9 mouse cellular contexts compared by ENCODE assay signal in genomic region chr4:116168617-116169352, GRCm38 (mm10). TPM values are rescaled to one million over a fixed set of nuclear protein-coding genes. Genes with fewer than 3 reads are reported as not detected.
DNase-seq lines count a peak whose midpoint lies in the region; ATAC-seq and TF ChIP-seq lines count a peak whose summit lies in the region.
"Had no signal": no experiment of that assay in that cellular context is flagged by ENCODE, and none has a peak within 500 bp of the region (broad histone marks: within the 10 kb centered on the region; RNA-seq: fewer than 3 reads in every experiment).

No protein-coding gene starts in this region.

- no peaks in the 10 kb centered on the region for H3K79me2 ChIP-seq in MEL (ENCODE audit: control insufficient read depth, insufficient read depth, low read length, poor library complexity)

- TF ChIP-seq POLR2A in MEL (IDR thresholded peaks at IDR 0.05; ENCODE audit: control insufficient read depth in 1 of 2, insufficient read depth in 1 of 2, low read depth in 1 of 2, low read length in 2 of 2, poor library complexity in 1 of 2), result no peak

- H3K4me1 ChIP-seq in MEL (ENCODE audit: control insufficient read depth in 1 of 2, insufficient read depth in 2 of 2, low read length in 2 of 2), result 0 out of 4 replicates have a peak, but pooled peaks cover 0 to 3% of the 10 kb centered on the region in 2 experiments
- peaks cover 8% of the 10 kb centered on the region; the same call in 1 of the 2 replicates for H3K4me1 ChIP-seq in kidney, embryonic 14.5 days (ENCODE audit: control insufficient read depth, insufficient read depth, low read length)
- H3K4me1 ChIP-seq in liver, embryonic 14.5 days (replicated peaks; ENCODE audit: control insufficient read depth in 2 of 2, insufficient read depth in 2 of 2, low read length in 1 of 2), result no peaks in the 10 kb centered on the region

- no peak overlapping the region for H3K4me3 ChIP-seq in MEL (ENCODE audit: control insufficient read depth in 1 of 2, insufficient read depth in 1 of 2, low read depth in 2 of 2, low read length in 2 of 2)
- no peak overlapping the region for H3K4me3 ChIP-seq in gastrocnemius, adult 2 months
- H3K4me3 ChIP-seq in kidney, embryonic 14.5 days (ENCODE audit: low read length), result no peak overlapping the region
- H3K4me3 ChIP-seq in liver, embryonic 14.5 days (ENCODE audit: insufficient read depth in 1 of 2, low read depth in 2 of 2, low read length in 2 of 2), result no peak overlapping the region
- H3K4me3 ChIP-seq: erythroblast, embryonic 14.5 days had no signal

- DNase-seq in 3T3-L1 (ENCODE audit: low read depth, low spot score) (peak; percentile 69), MEL (ENCODE audit: low read depth, low spot score) (peak; percentile 71)
- DNase-seq in cerebellum, postnatal 14 days, result peak; percentile 92 to 96
- DNase-seq in gastrocnemius, adult 2 months, result peak; percentile 80
- DNase-seq in liver, embryonic 14.5 days (ENCODE audit: low read depth in 3 of 3, low spot score in 3 of 3), result peak in 1 of 3 experiments; percentile 32
- peak; percentile 62 for DNase-seq in neural tube, embryonic 10.5 days (ENCODE audit: extremely low spot score, low spot score)
- DNase-seq in thymus, postnatal 14 days, result peak; percentile 79

- H3K9ac ChIP-seq in MEL (ENCODE audit: control insufficient read depth, low read depth, low read length, poor library complexity, severe bottlenecking), result no peak overlapping the region
- H3K9ac ChIP-seq in kidney, embryonic 14.5 days (ENCODE audit: low read depth, low read length), result no peak overlapping the region
- no peak overlapping the region for H3K9ac ChIP-seq in liver, embryonic 14.5 days (replicated peaks)

- H3K36me3 ChIP-seq in MEL (ENCODE audit: control insufficient read depth in 1 of 2, insufficient read depth in 2 of 2, low read length in 2 of 2), result peaks cover 0 to 2% of the 10 kb centered on the region in 2 experiments; a peak in 1 of 4 replicates
- no peaks in the 10 kb centered on the region for H3K36me3 ChIP-seq in kidney, embryonic 14.5 days (ENCODE audit: control insufficient read depth, insufficient read depth, low read length)
- no peaks in the 10 kb centered on the region for H3K36me3 ChIP-seq in liver, embryonic 14.5 days (replicated peaks; ENCODE audit: control insufficient read depth, insufficient read depth, low read depth)

- WGBS in kidney, embryonic 14.5 days, result 85% methylated on average over 7 of the region's 8 CpGs
- WGBS in liver, embryonic 14.5 days (ENCODE audit: insufficient replicate concordance), result 50% methylated on average over 8 of the region's 8 CpGs

- no peaks in the 10 kb centered on the region for H3K27me3 ChIP-seq in MEL (ENCODE audit: control insufficient read depth in 1 of 2, insufficient read depth in 2 of 2, low read length in 2 of 2)
- no peaks in the 10 kb centered on the region for H3K27me3 ChIP-seq in kidney, embryonic 14.5 days (ENCODE audit: control insufficient read depth, insufficient read depth, low read length)
- H3K27me3 ChIP-seq in liver, embryonic 14.5 days (ENCODE audit: control insufficient read depth, insufficient read depth, low read length), result no peaks in the 10 kb centered on the region

- H3K27ac ChIP-seq in MEL (ENCODE audit: control insufficient read depth, low read depth, low read length), result no peak overlapping the region
- no peak overlapping the region for H3K27ac ChIP-seq in gastrocnemius, adult 2 months
- no peak overlapping the region for H3K27ac ChIP-seq in kidney, embryonic 14.5 days (ENCODE audit: low read depth, low read length)
- no peak overlapping the region for H3K27ac ChIP-seq in liver, embryonic 14.5 days

- intact Hi-C loops in gastrocnemius, adult 2 months (cut with DNase I), result loop anchor here (2.0 kb wide), 1 partner anchor 114 kb away; no protein-coding TSS in a partner anchor

- H3K4me2 ChIP-seq in kidney, embryonic 14.5 days (replicated peaks; ENCODE audit: low read depth, low read length), result no peak overlapping the region
- no peak overlapping the region for H3K4me2 ChIP-seq in liver, embryonic 14.5 days (ENCODE audit: low read depth)

- no peak for TF ChIP-seq EP300 in MEL (IDR thresholded peaks at IDR 0.05; ENCODE audit: low read depth in 1 of 2, low read length in 2 of 2)
- no peak for TF ChIP-seq EP300 in liver, embryonic 14.5 days (IDR thresholded peaks at IDR 0.05; ENCODE audit: low read depth)

- peak; percentile 64 to 88 (median 76) for TF ChIP-seq CTCF in MEL (IDR thresholded peaks at IDR 0.05 in 2 of 3, conservative IDR thresholded peaks at IDR 0.05 in 1 of 3; ENCODE audit: control insufficient read depth in 1 of 3, insufficient read depth in 1 of 3, low read depth in 2 of 3, low read length in 3 of 3, poor library complexity in 1 of 3, severe bottlenecking in 1 of 3)
- TF ChIP-seq CTCF in gastrocnemius, adult 2 months (IDR thresholded peaks at IDR 0.05), result peak; percentile 77
- TF ChIP-seq CTCF in liver, embryonic 14.5 days (IDR thresholded peaks at IDR 0.05; ENCODE audit: low read depth), result peak; percentile 72

- peak; percentile 53 for ATAC-seq in kidney, embryonic 14.5 days (ENCODE audit: low FRiP score, low TSS enrichment)
- ATAC-seq in liver, embryonic 14.5 days (ENCODE audit: insufficient read depth), result peak; percentile 51; the same call in 1 of the 2 replicates

- TF ChIP-seq RAD21 in MEL (IDR thresholded peaks at IDR 0.05; ENCODE audit: low read depth, low read length), result peak; percentile 84

- no peaks in the 10 kb centered on the region for H3K9me3 ChIP-seq in MEL (replicated peaks; ENCODE audit: insufficient read depth, low read length)
- no peaks in the 10 kb centered on the region for H3K9me3 ChIP-seq in kidney, embryonic 14.5 days (ENCODE audit: control insufficient read depth, low read length)
- no peaks in the 10 kb centered on the region for H3K9me3 ChIP-seq in liver, embryonic 14.5 days (ENCODE audit: control insufficient read depth, low read length)

TF ChIP-seq in MEL, 35 proteins besides CTCF, POLR2A, EP300 and RAD21 (continues in another document):
- TF ChIP-seq NRF1 (IDR thresholded peaks at IDR 0.05; ENCODE audit: insufficient read depth, low read depth, low read length, poor library complexity, severe bottlenecking) (no peak), MXI1 (IDR thresholded peaks at IDR 0.05; ENCODE audit: low read depth, low read length) (no peak), ZNF384 (IDR thresholded peaks at IDR 0.05; ENCODE audit: low read depth, low read length) (peak; percentile 16; the same call in 1 of the 2 replicates), E2F4 (IDR thresholded peaks at IDR 0.05; ENCODE audit: borderline replicate concordance, low read depth, low read length) (no peak), CHD1 (IDR thresholded peaks at IDR 0.05; ENCODE audit: low read depth, low read length) (no peak), ZMIZ1 (IDR thresholded peaks at IDR 0.05; ENCODE audit: low read depth, low read length) (no peak), ETS1 (IDR thresholded peaks at IDR 0.05; ENCODE audit: low read depth, low read length) (no peak), JUND (IDR thresholded peaks at IDR 0.05; ENCODE audit: low read depth, low read length) (no peak), MEF2A (IDR thresholded peaks at IDR 0.05; ENCODE audit: extremely low read depth, insufficient replicate concordance, low read depth, low read length, poor library complexity, severe bottlenecking) (no peak)

RNA-seq across cellular contexts. Expression of gene Tspan1, which starts 1.4 kb away (rescaled TPM):
- total RNA-seq in MEL (2012; rRNA removed), result 0.08 TPM in 1 of 2 replicates, not detected in the other
- polyA plus RNA-seq in MEL (2012; ENCODE audit: insufficient read depth in 1 of 2, insufficient read length in 2 of 2, low read depth in 1 of 2, low replicate concordance in 2 of 2, missing spikeins in 1 of 2), result under 1 TPM in 1 of 2 experiments, not detected in 1; 0.03 TPM
- under 1 TPM in 1 of 2 experiments, not detected in 1; 0.17 TPM for total RNA-seq in gastrocnemius, adult 2 months (2021)
- 0.50 and 0.89 TPM in 2 replicates for polyA plus RNA-seq in kidney, embryonic 14.5 days (2014; fragmentation: Nextera tagmentation; extraction: Ambion mirVana)
- 0.12 TPM in 1 of 2 replicates, not detected in the other for polyA plus RNA-seq in liver, embryonic 14.5 days (2012; rRNA removed)
- not detected in 2 replicates for polyA plus RNA-seq in liver, embryonic 14.5 days (2014; fragmentation: Nextera tagmentation; extraction: Ambion mirVana)
- polyA plus RNA-seq: erythroblast, embryonic 14.5 days had no signal

RNA-seq across cellular contexts. Expression of gene 1700042G07Rik, which starts 4.4 kb away (rescaled TPM):
- not detected in 2 replicates for total RNA-seq in MEL (2012; rRNA removed)
- not detected for polyA plus RNA-seq in MEL (2012; ENCODE audit: insufficient read depth in 1 of 2, insufficient read length in 2 of 2, low read depth in 1 of 2, low replicate concordance in 2 of 2, missing spikeins in 1 of 2)
- not detected for total RNA-seq in gastrocnemius, adult 2 months (2021)
- polyA plus RNA-seq in kidney, embryonic 14.5 days (2014; fragmentation: Nextera tagmentation; extraction: Ambion mirVana), result not detected in 2 replicates
- polyA plus RNA-seq in liver, embryonic 14.5 days (2012; rRNA removed), result not detected in 2 replicates
- not detected in 2 replicates for polyA plus RNA-seq in liver, embryonic 14.5 days (2014; fragmentation: Nextera tagmentation; extraction: Ambion mirVana)
- polyA plus RNA-seq: erythroblast, embryonic 14.5 days had no signal

RNA-seq across cellular contexts. Expression of gene Gm49337, which starts 4.4 kb away (rescaled TPM):
- not detected in 2 replicates for total RNA-seq in MEL (2012; rRNA removed)
- not detected for polyA plus RNA-seq in MEL (2012; ENCODE audit: insufficient read depth in 1 of 2, insufficient read length in 2 of 2, low read depth in 1 of 2, low replicate concordance in 2 of 2, missing spikeins in 1 of 2)
- total RNA-seq in gastrocnemius, adult 2 months (2021), result under 1 TPM in 1 of 2 experiments, not detected in 1; 0.47 TPM
- not detected in 2 replicates for polyA plus RNA-seq in kidney, embryonic 14.5 days (2014; fragmentation: Nextera tagmentation; extraction: Ambion mirVana)
- not detected in 2 replicates for polyA plus RNA-seq in liver, embryonic 14.5 days (2012; rRNA removed)
- polyA plus RNA-seq in liver, embryonic 14.5 days (2014; fragmentation: Nextera tagmentation; extraction: Ambion mirVana), result not detected in 2 replicates
- polyA plus RNA-seq: erythroblast, embryonic 14.5 days had no signal

RNA-seq across cellular contexts. Expression of gene Lurap1, which starts 17.6 kb away (rescaled TPM):
- total RNA-seq in MEL (2012; rRNA removed), result 0.85 and 1.2 TPM in 2 replicates
- 1 to 10 TPM in 1 of 2 experiments, not detected in 1; 1.2 TPM for polyA plus RNA-seq in MEL (2012; ENCODE audit: insufficient read depth in 1 of 2, insufficient read length in 2 of 2, low read depth in 1 of 2, low replicate concordance in 2 of 2, missing spikeins in 1 of 2)
- 1 to 10 TPM; 4.9 to 6.9 TPM for total RNA-seq in gastrocnemius, adult 2 months (2021)
- 2.2 and 3.2 TPM in 2 replicates for polyA plus RNA-seq in kidney, embryonic 14.5 days (2014; fragmentation: Nextera tagmentation; extraction: Ambion mirVana)
- polyA plus RNA-seq in liver, embryonic 14.5 days (2012; rRNA removed), result 0.06 and 0.10 TPM in 2 replicates
- 0.10 and 0.18 TPM in 2 replicates for polyA plus RNA-seq in liver, embryonic 14.5 days (2014; fragmentation: Nextera tagmentation; extraction: Ambion mirVana)
- polyA plus RNA-seq: erythroblast, embryonic 14.5 days had no signal

RNA-seq across cellular contexts. Expression of gene Pomgnt1, which starts 45.1 kb away (rescaled TPM):
- total RNA-seq in MEL (2012; rRNA removed), result 29.1 and 35.3 TPM in 2 replicates
- polyA plus RNA-seq in MEL (2012; ENCODE audit: insufficient read depth in 1 of 2, insufficient read length in 2 of 2, low read depth in 1 of 2, low replicate concordance in 2 of 2, missing spikeins in 1 of 2), result 10 to 100 TPM in 1 of 2 experiments, not detected in 1; 33.6 TPM
- total RNA-seq in gastrocnemius, adult 2 months (2021), result 10 to 100 TPM; 47.9 to 50.7 TPM
- 50.9 and 68.2 TPM in 2 replicates for polyA plus RNA-seq in kidney, embryonic 14.5 days (2014; fragmentation: Nextera tagmentation; extraction: Ambion mirVana)
- 7.5 and 8.8 TPM in 2 replicates for polyA plus RNA-seq in liver, embryonic 14.5 days (2012; rRNA removed)
- polyA plus RNA-seq in liver, embryonic 14.5 days (2014; fragmentation: Nextera tagmentation; extraction: Ambion mirVana), result 10.3 and 10.7 TPM in 2 replicates
